Mouse (Mus musculus): ENCODE data around the gene Btaf1.

- TF ChIP-seq CTCF (conservative IDR thresholded peaks at IDR 0.05 in 1 of 2, IDR thresholded peaks at IDR 0.05 in 1 of 2; ENCODE audit: low read depth in 2 of 2, low read length in 2 of 2) (no peak), NRF1 (IDR thresholded peaks at IDR 0.05; ENCODE audit: low read depth, low read length) (no peak), POLR2A (IDR thresholded peaks at IDR 0.05; ENCODE audit: low read depth, low read length) (no peak), CHD1 (IDR thresholded peaks at IDR 0.05; ENCODE audit: low read depth, low read length) (no peak), MXI1 (IDR thresholded peaks at IDR 0.05; ENCODE audit: low read depth, low read length) (no peak), HCFC1 (IDR thresholded peaks at IDR 0.05; ENCODE audit: low read depth, low read length) (no peak), MAX (IDR thresholded peaks at IDR 0.05; ENCODE audit: low read length) (no peak), ZC3H11A (IDR thresholded peaks at IDR 0.05; ENCODE audit: low read depth, low read length) (no peak), TBP (conservative IDR thresholded peaks at IDR 0.05; ENCODE audit: low read depth, low read length) (no peak), KAT2A (IDR thresholded peaks at IDR 0.05; ENCODE audit: insufficient replicate concordance, low read length) (no peak), RCOR1 (conservative IDR thresholded peaks at IDR 0.05; ENCODE audit: low read depth, low read length) (no peak), USF1 (IDR thresholded peaks at IDR 0.05; ENCODE audit: low read depth, low read length) (no peak), ETS1 (conservative IDR thresholded peaks at IDR 0.05; ENCODE audit: low read depth, low read length) (no peak), SMC3 (IDR thresholded peaks at IDR 0.05; ENCODE audit: low read depth, low read length) (no peak)
These were observed 27.8 kb downstream of the Btaf1 start for GRCm38 (mm10) chr19:36953637-36954206.
